Mouse (Mus musculus) frontal cortex, postnatal 14 days (tissue): ENCODE measurements around the gene Ltbp4.

Experiments
- DNase-seq, 2 experiments: peaks; one replicate each; pipeline ENCODE4 v3.0.0; 2022; ENCODE audit warnings: low spot score in 2 of 2

Gene Ltbp4

GRCm38 (mm10) chr7:27298816-27299215, 38.7 kb downstream of the Ltbp4 start:
- DNase-seq = no peak

- DNase-seq = no peak
Measured at GRCm38 (mm10) chr7:27298033-27298610, 39.4 kb downstream of the Ltbp4 start.

- DNase-seq = no peak
Measured at GRCm38 (mm10) chr7:27296518-27296917, 41.0 kb downstream of the Ltbp4 start.

- no peak for DNase-seq
Measured at GRCm38 (mm10) chr7:27295956-27296355, 41.5 kb downstream of the Ltbp4 start.

- no peak for DNase-seq
Measured at GRCm38 (mm10) chr7:27291795-27292466, 45.6 kb downstream of the Ltbp4 start.

- DNase-seq = no peak
Measured at GRCm38 (mm10) chr7:27290555-27290954, 46.9 kb downstream of the Ltbp4 start.

- DNase-seq = no peak
Measured at GRCm38 (mm10) chr7:27288732-27289131, 48.8 kb downstream of the Ltbp4 start.

GRCm38 (mm10) chr7:27285698-27286066, 51.8 kb downstream of the Ltbp4 start:
- peak in 1 of 2 experiments; percentile 56 for DNase-seq

- DNase-seq = no peak
Measured at GRCm38 (mm10) chr7:27284865-27285697, 52.4 kb downstream of the Ltbp4 start.

- DNase-seq = no peak
Measured at GRCm38 (mm10) chr7:27282225-27282624, 55.3 kb downstream of the Ltbp4 start.

GRCm38 (mm10) chr7:27281717-27282116, 55.8 kb downstream of the Ltbp4 start:
- no peak for DNase-seq

- no peak for DNase-seq
Measured at GRCm38 (mm10) chr7:27277191-27277590, 60.3 kb downstream of the Ltbp4 start.

- no peak for DNase-seq
Measured at GRCm38 (mm10) chr7:27276021-27276420, 61.5 kb downstream of the Ltbp4 start.

GRCm38 (mm10) chr7:27274916-27275315, 62.6 kb downstream of the Ltbp4 start:
- DNase-seq = no peak

GRCm38 (mm10) chr7:27273739-27274351, 63.6 kb downstream of the Ltbp4 start:
- DNase-seq = no peak

GRCm38 (mm10) chr7:27271423-27271822, 66.1 kb downstream of the Ltbp4 start:
- DNase-seq = no peak

- DNase-seq = peak; percentile 72 to 73
Measured at GRCm38 (mm10) chr7:27266515-27267128, 70.9 kb downstream of the Ltbp4 start.

- no peak for DNase-seq
Measured at GRCm38 (mm10) chr7:27264761-27265160, 72.7 kb downstream of the Ltbp4 start.

- DNase-seq = no peak
Measured at GRCm38 (mm10) chr7:27261888-27262287, 75.6 kb downstream of the Ltbp4 start.

GRCm38 (mm10) chr7:27260856-27261255, 76.6 kb downstream of the Ltbp4 start:
- DNase-seq = no peak

GRCm38 (mm10) chr7:27259771-27260170, 77.7 kb downstream of the Ltbp4 start:
- no peak for DNase-seq

GRCm38 (mm10) chr7:27259271-27259721, 78.2 kb downstream of the Ltbp4 start:
- DNase-seq = no peak
